Mouse (Mus musculus) ES-E14 (cell line): ENCODE measurements at regions not wholly inside any gene's neighbourhood (a gene's known extent, or its start where the extent isn't known, plus 50 kb on each side); places are given as distances from the start of the nearest gene placed in this dataset.

ENCODE experiments used
- ZC3H11A ChIP-seq: IDR thresholded peaks from 2 replicates; pipeline ENCODE4 v1.6.1; 2012; ENCODE audit warnings: low read depth, mild to moderate bottlenecking, inconsistent platforms, low read length, borderline replicate concordance
- ZNF384 ChIP-seq: IDR thresholded peaks from 2 replicates; pipeline ENCODE4 v1.6.1; 2012; ENCODE audit warnings: low read depth, low read length, inconsistent platforms

DNA sequence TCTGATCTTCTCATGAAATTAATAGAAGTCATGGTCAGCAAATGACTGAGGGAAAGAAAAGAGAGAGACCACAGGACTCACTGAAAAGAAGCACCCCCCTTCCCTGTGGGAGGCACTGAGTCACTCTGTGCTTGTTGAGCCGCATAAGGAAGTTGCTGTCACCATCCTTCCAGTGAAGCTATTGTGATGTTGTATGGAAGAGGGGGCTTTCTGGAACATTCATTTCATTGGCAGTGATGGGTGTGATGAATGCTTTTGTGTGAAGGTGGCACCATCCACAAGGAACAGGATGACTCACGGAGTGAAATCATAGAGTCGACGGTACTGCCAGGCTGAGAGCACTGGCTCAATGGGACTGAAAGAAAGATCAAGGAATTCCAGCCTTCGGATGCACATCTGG, 323.5 kb upstream of the Adamts9 start:
- TF ChIP-seq ZNF384: no peak
- TF ChIP-seq ZC3H11A: no peak
